Mouse (Mus musculus) heart, embryonic 15.5 days (tissue): ENCODE measurements at regions not wholly inside any gene's neighbourhood (a gene's known extent, or its start where the extent isn't known, plus 50 kb on each side); places are given as distances from the start of the nearest gene placed in this dataset.

Source experiments
- ATAC-seq: fragments of 200-750 bp; cut with Nextera tagmentation; replicated peaks from 2 replicates; pipeline ENCODE4 v1.8.0; 2017; ENCODE audit warnings: low read depth, moderate TSS enrichment; ENCODE audit not compliant: insufficient number of reproducible peaks, insufficient read depth, low FRiP score
- H3K27ac ChIP-seq: fragments of 300-500 bp; sonication (generic); 2 replicates; pipeline ENCODE4 v1.5.1; 2015; ENCODE audit warnings: mild to moderate bottlenecking, inconsistent platforms
- H3K27me3 ChIP-seq: fragments of 300-500 bp; sonication (generic); 2 replicates; pipeline ENCODE4 v1.6.1; 2015; ENCODE audit warnings: inconsistent platforms
- H3K36me3 ChIP-seq: fragments of 300-500 bp; sonication (generic); 2 replicates; pipeline ENCODE4 v1.6.1; 2015; ENCODE audit warnings: mild to moderate bottlenecking, inconsistent platforms
- H3K4me1 ChIP-seq: fragments of 300-500 bp; sonication (generic); replicated peaks from 2 replicates; pipeline ENCODE4 v1.6.1; 2015; ENCODE audit warnings: inconsistent platforms
- H3K4me2 ChIP-seq: fragments of 300-500 bp; sonication (generic); 2 replicates; pipeline ENCODE4 v1.6.1; 2015; ENCODE audit warnings: inconsistent platforms, mild to moderate bottlenecking, moderate library complexity
- H3K4me3 ChIP-seq: fragments of 300-500 bp; sonication (generic); 2 replicates; pipeline ENCODE4 v1.5.1; 2015; ENCODE audit warnings: mild to moderate bottlenecking, inconsistent platforms
- H3K9ac ChIP-seq: fragments of 300-500 bp; sonication (generic); 2 replicates; pipeline ENCODE4 v1.6.1; 2015; ENCODE audit warnings: mild to moderate bottlenecking, inconsistent platforms
- H3K9me3 ChIP-seq: fragments of 300-500 bp; sonication (generic); replicated peaks from 2 replicates; pipeline ENCODE4 v1.6.1; 2016; ENCODE audit warnings: inconsistent platforms
- WGBS: fragments of 180-500 bp; shearing (Covaris S2); methylation state at CpG from one replicate; pipeline ENCODE4 v1.1.7; 2015; ENCODE audit warnings: mixed read lengths; 5-methylcytosine and 5-hydroxymethylcytosine counted together

- Histone ChIP-seq H3K4me1 (peaks cover 11% of the 10 kb centered on the region), H3K9ac (no peak overlapping the region), H3K4me3 (no peak overlapping the region), H3K36me3 (no peaks in the 10 kb centered on the region), H3K4me2 (peak overlapping the region; percentile 29; the same call in 1 of the 2 replicates), H3K9me3 (no peaks in the 10 kb centered on the region), H3K27me3 (no peaks in the 10 kb centered on the region), H3K27ac (peak overlapping the region; percentile 75)
- ATAC-seq: peak; percentile 77
- WGBS: 20% methylated on average over 4 of the region's 4 CpGs
Measured at GRCm38 (mm10) chr19:18101423-18102341, 264.2 kb upstream of the Pcsk5 start.

GRCm38 (mm10) chr19:18083312-18083711 is 245.9 kb upstream of the Pcsk5 start:
- no peak for ATAC-seq
- 62% methylated on average over 6 of the region's 6 CpGs for WGBS
- H3K4me3 ChIP-seq: no peak overlapping the region
- H3K9ac ChIP-seq: no peak overlapping the region
- H3K9me3 ChIP-seq: no peaks in the 10 kb centered on the region
- no peak overlapping the region for H3K4me2 ChIP-seq
- H3K36me3 ChIP-seq: no peaks in the 10 kb centered on the region
- no peaks in the 10 kb centered on the region for H3K27me3 ChIP-seq
- H3K27ac ChIP-seq: no peak overlapping the region
- no peaks in the 10 kb centered on the region for H3K4me1 ChIP-seq

GRCm38 (mm10) chr19:18068919-18069318 is 231.5 kb upstream of the Pcsk5 start:
- Histone ChIP-seq H3K4me3 (no peak overlapping the region), H3K4me1 (peaks cover 18% of the 10 kb centered on the region), H3K36me3 (no peaks in the 10 kb centered on the region), H3K27ac (peak overlapping the region; percentile 18), H3K4me2 (no peak overlapping the region), H3K9ac (no peak overlapping the region), H3K27me3 (no peaks in the 10 kb centered on the region), H3K9me3 (no peaks in the 10 kb centered on the region)
- peak; percentile 43; the same call in 1 of the 2 replicates for ATAC-seq
- WGBS: 39% methylated on average over 5 of the region's 5 CpGs

- H3K9me3 ChIP-seq: no peaks in the 10 kb centered on the region
- no peak overlapping the region for H3K4me2 ChIP-seq
- H3K36me3 ChIP-seq: no peaks in the 10 kb centered on the region
- no peak overlapping the region for H3K4me3 ChIP-seq
- no peak overlapping the region for H3K9ac ChIP-seq
- no peak for ATAC-seq
- WGBS: 61% methylated on average over 8 of the region's 8 CpGs
- H3K27me3 ChIP-seq: no peaks in the 10 kb centered on the region
- no peak overlapping the region for H3K27ac ChIP-seq
- H3K4me1 ChIP-seq: peaks cover 14% of the 10 kb centered on the region
Measured at GRCm38 (mm10) chr19:18067855-18068494, 230.5 kb upstream of the Pcsk5 start.

GRCm38 (mm10) chr19:18057256-18057890 is 219.9 kb upstream of the Pcsk5 start:
- H3K9ac ChIP-seq: no peak overlapping the region
- H3K4me2 ChIP-seq: no peak overlapping the region
- WGBS: 84% methylated on average over 7 of the region's 7 CpGs
- H3K27me3 ChIP-seq: no peaks in the 10 kb centered on the region
- ATAC-seq: no peak
- H3K36me3 ChIP-seq: no peaks in the 10 kb centered on the region
- H3K4me3 ChIP-seq: no peak overlapping the region
- H3K27ac ChIP-seq: no peak overlapping the region
- H3K9me3 ChIP-seq: no peaks in the 10 kb centered on the region
- no peaks in the 10 kb centered on the region for H3K4me1 ChIP-seq

GRCm38 (mm10) chr19:18056414-18057254 is 219.2 kb upstream of the Pcsk5 start:
- no peak for ATAC-seq
- no peaks in the 10 kb centered on the region for H3K36me3 ChIP-seq
- H3K27ac ChIP-seq: no peak overlapping the region
- no peaks in the 10 kb centered on the region for H3K4me1 ChIP-seq
- no peak overlapping the region for H3K9ac ChIP-seq
- H3K4me3 ChIP-seq: no peak overlapping the region
- 81% methylated on average over 21 of the region's 21 CpGs for WGBS
- H3K9me3 ChIP-seq: no peaks in the 10 kb centered on the region
- H3K4me2 ChIP-seq: no peak overlapping the region
- no peaks in the 10 kb centered on the region for H3K27me3 ChIP-seq

- no peak overlapping the region for H3K27ac ChIP-seq
- ATAC-seq: no peak
- H3K4me1 ChIP-seq: no peaks in the 10 kb centered on the region
- no peak overlapping the region for H3K9ac ChIP-seq
- H3K36me3 ChIP-seq: no peaks in the 10 kb centered on the region
- no peaks in the 10 kb centered on the region for H3K9me3 ChIP-seq
- no peak overlapping the region for H3K4me2 ChIP-seq
- no peak overlapping the region for H3K4me3 ChIP-seq
- H3K27me3 ChIP-seq: no peaks in the 10 kb centered on the region
- WGBS: 78% methylated on average over 2 of the region's 2 CpGs
Measured at GRCm38 (mm10) chr19:18050353-18050752, 212.9 kb upstream of the Pcsk5 start.

GRCm38 (mm10) chr19:18034225-18034624 is 196.8 kb upstream of the Pcsk5 start:
- Histone ChIP-seq H3K4me1 (no peaks in the 10 kb centered on the region), H3K4me3 (no peak overlapping the region), H3K27ac (no peak overlapping the region), H3K36me3 (no peaks in the 10 kb centered on the region), H3K27me3 (no peaks in the 10 kb centered on the region), H3K9ac (no peak overlapping the region), H3K9me3 (no peaks in the 10 kb centered on the region), H3K4me2 (no peak overlapping the region)
- 33% methylated on average over 1 of the region's 1 CpGs for WGBS
- no peak for ATAC-seq

GRCm38 (mm10) chr19:18033599-18033998 is 196.2 kb upstream of the Pcsk5 start:
- Histone ChIP-seq H3K27ac (no peak overlapping the region), H3K27me3 (no peaks in the 10 kb centered on the region), H3K4me1 (no peaks in the 10 kb centered on the region), H3K4me2 (no peak overlapping the region), H3K9ac (no peak overlapping the region), H3K9me3 (no peaks in the 10 kb centered on the region), H3K4me3 (no peak overlapping the region), H3K36me3 (no peaks in the 10 kb centered on the region)
- no peak for ATAC-seq
- 85% methylated on average over 5 of the region's 5 CpGs for WGBS

- Histone ChIP-seq H3K4me1 (no peaks in the 10 kb centered on the region), H3K4me2 (no peak overlapping the region), H3K27ac (no peak overlapping the region), H3K4me3 (no peak overlapping the region), H3K9ac (no peak overlapping the region), H3K36me3 (no peaks in the 10 kb centered on the region), H3K9me3 (no peaks in the 10 kb centered on the region), H3K27me3 (no peaks in the 10 kb centered on the region)
- WGBS: 83% methylated on average over 4 of the region's 4 CpGs
- ATAC-seq: no peak
Measured at GRCm38 (mm10) chr19:18025877-18026276, 188.4 kb upstream of the Pcsk5 start.

GRCm38 (mm10) chr19:18020351-18020750 is 182.9 kb upstream of the Pcsk5 start:
- ATAC-seq: no peak
- 79% methylated on average over 2 of the region's 2 CpGs for WGBS

More at GRCm38 (mm10) chr19:18020351-18020750, 182.9 kb upstream of the Pcsk5 start:
- Histone ChIP-seq H3K36me3 (no peaks in the 10 kb centered on the region), H3K9me3 (no peaks in the 10 kb centered on the region), H3K4me2 (no peak overlapping the region), H3K9ac (no peak overlapping the region), H3K4me3 (no peak overlapping the region), H3K27me3 (no peaks in the 10 kb centered on the region), H3K4me1 (no peaks in the 10 kb centered on the region; the same call in 1 of the 2 replicates), H3K27ac (no peak overlapping the region)
